Mouse (Mus musculus): ENCODE measurements at regions not wholly inside any gene's neighbourhood (a gene's known extent, or its start where the extent isn't known, plus 50 kb on each side); places are given as distances from the start of the nearest gene placed in this dataset.

GRCm38 (mm10) chr13:82849037-82849436 is 654.8 kb upstream of the Mef2c start:
- DNase-seq: no peak

GRCm38 (mm10) chr13:82869869-82870268 is 634.0 kb upstream of the Mef2c start:
- DNase-seq: no peak

GRCm38 (mm10) chr13:82874091-82874490 is 629.7 kb upstream of the Mef2c start:
- DNase-seq: no peak

GRCm38 (mm10) chr13:82883368-82883767 is 620.5 kb upstream of the Mef2c start:
- DNase-seq: no peak

GRCm38 (mm10) chr13:82888755-82889154 is 615.1 kb upstream of the Mef2c start:
- DNase-seq: no peak

- peak; percentile 0 to 4 for DNase-seq
Measured at GRCm38 (mm10) chr13:82892731-82893130, 611.1 kb upstream of the Mef2c start.

GRCm38 (mm10) chr13:82899686-82900085 is 604.1 kb upstream of the Mef2c start:
- no peak for DNase-seq

GRCm38 (mm10) chr13:82902160-82902559 is 601.7 kb upstream of the Mef2c start:
- no peak for DNase-seq

GRCm38 (mm10) chr13:82903637-82904036 is 600.2 kb upstream of the Mef2c start:
- no peak for DNase-seq

GRCm38 (mm10) chr13:82907689-82908088 is 596.1 kb upstream of the Mef2c start:
- no peak for DNase-seq

GRCm38 (mm10) chr13:82909151-82909550 is 594.7 kb upstream of the Mef2c start:
- DNase-seq: no peak

GRCm38 (mm10) chr13:82912859-82913258 is 591.0 kb upstream of the Mef2c start:
- no peak for DNase-seq

- DNase-seq: no peak
Measured at GRCm38 (mm10) chr13:82915194-82915593, 588.6 kb upstream of the Mef2c start.

GRCm38 (mm10) chr13:82930010-82930409 is 573.8 kb upstream of the Mef2c start:
- no peak for DNase-seq

GRCm38 (mm10) chr13:82937856-82938255 is 566.0 kb upstream of the Mef2c start:
- DNase-seq: no peak

GRCm38 (mm10) chr13:82942691-82943341 is 561.0 kb upstream of the Mef2c start:
- no peak for DNase-seq

- no peak for DNase-seq
Measured at GRCm38 (mm10) chr13:82946931-82947330, 556.9 kb upstream of the Mef2c start.

- peak in 1 of 2 experiments; percentile 8 for DNase-seq
Measured at GRCm38 (mm10) chr13:82949541-82949940, 554.3 kb upstream of the Mef2c start.

- no peak for DNase-seq
Measured at GRCm38 (mm10) chr13:82962333-82962732, 541.5 kb upstream of the Mef2c start.

GRCm38 (mm10) chr13:82971722-82972121 is 532.1 kb upstream of the Mef2c start:
- DNase-seq: no peak

GRCm38 (mm10) chr13:82974210-82974811 is 529.5 kb upstream of the Mef2c start:
- DNase-seq: no peak

- no peak for DNase-seq
Measured at GRCm38 (mm10) chr13:83001118-83001517, 502.7 kb upstream of the Mef2c start.

GRCm38 (mm10) chr13:83016686-83017085 is 487.1 kb upstream of the Mef2c start:
- no peak for DNase-seq

- no peak for DNase-seq
Measured at GRCm38 (mm10) chr13:83020829-83021228, 483.0 kb upstream of the Mef2c start.

Data from adrenal gland, postnatal 36 days (tissue).